Mouse (Mus musculus): ENCODE data around the gene Efhd2.

- no peak for TF ChIP-seq CTCF (IDR thresholded peaks at IDR 0.05; ENCODE audit: low read depth)
- TF ChIP-seq EP300 (IDR thresholded peaks at IDR 0.05; ENCODE audit: low read depth), result no peak
Measured at GRCm38 (mm10) chr4:141863726-141864280, 10.9 kb downstream of the Efhd2 start.

All from liver, postnatal 0 days (tissue).